Mouse (Mus musculus) kidney, adult 2 months (tissue): ENCODE data around the gene Sox30. TPM values are rescaled to one million over a fixed set of nuclear protein-coding genes. Genes with fewer than 3 reads are reported as not detected.
"Not testable (repeated sequence)": the region's sequence is repeated elsewhere in the genome, so short reads cannot be mapped to it uniquely, and the experiment has no call there.

Experiments used
- DNase-seq: peaks from one replicate; pipeline ENCODE4 v3.0.0; 2021
- H3K27ac ChIP-seq: fragments of 200-500 bp; 2 replicates; pipeline ENCODE4 v1.5.1; 2012; ENCODE audit warnings: low read depth, low read length, control low read depth, inconsistent platforms; ENCODE audit not compliant: insufficient read depth
- H3K27me3 ChIP-seq: fragments of 200-500 bp; replicated peaks from 2 replicates; pipeline ENCODE4 v1.6.1; 2012; ENCODE audit warnings: mild to moderate bottlenecking, moderate library complexity, low read length, inconsistent platforms; ENCODE audit not compliant: control insufficient read depth, insufficient read depth
- H3K36me3 ChIP-seq: fragments of 200-500 bp; 2 replicates; pipeline ENCODE4 v1.6.1; 2012; ENCODE audit warnings: mild to moderate bottlenecking, moderate library complexity, low read length, inconsistent platforms; ENCODE audit not compliant: control insufficient read depth, insufficient read depth
- H3K4me1 ChIP-seq: fragments of 200-500 bp; 2 replicates; pipeline ENCODE4 v1.6.1; 2011; ENCODE audit warnings: low read length; ENCODE audit not compliant: control insufficient read depth, insufficient read depth
- H3K4me3 ChIP-seq: fragments of 200-500 bp; 2 replicates; pipeline ENCODE4 v1.5.1; 2011; ENCODE audit warnings: mild to moderate bottlenecking, low read depth, low read length, control low read depth; ENCODE audit not compliant: insufficient read depth
- CTCF ChIP-seq: fragments of 200-500 bp; conservative IDR thresholded peaks from 2 replicates; pipeline ENCODE4 v1.5.1; 2011; ENCODE audit warnings: low read depth, mild to moderate bottlenecking, control low read depth, low read length, moderate library complexity, mixed read lengths; ENCODE audit not compliant: insufficient read depth, insufficient read length
- POLR2A ChIP-seq: fragments of 200-500 bp; IDR thresholded peaks from one replicate; pipeline ENCODE4 v1.6.1; 2011; ENCODE audit warnings: low read depth, low read length, control low read depth
- WGBS: fragments of 180-500 bp; shearing (Covaris S2); methylation state at CpG from one replicate; pipeline ENCODE4 v1.1.7; 2018; 5-methylcytosine and 5-hydroxymethylcytosine counted together
- polyA plus RNA-seq: library from polyadenylated mRNA; depleted of rRNA; stranded (reverse); fragments of >200 nt; gene quantifications from 2 replicates; pipeline ENCODE4 v1.2.3, GENCODE M21; 2012

The Sox30 gene
- polyA plus RNA-seq, 1 experiment = 0.11 TPM

DNA sequence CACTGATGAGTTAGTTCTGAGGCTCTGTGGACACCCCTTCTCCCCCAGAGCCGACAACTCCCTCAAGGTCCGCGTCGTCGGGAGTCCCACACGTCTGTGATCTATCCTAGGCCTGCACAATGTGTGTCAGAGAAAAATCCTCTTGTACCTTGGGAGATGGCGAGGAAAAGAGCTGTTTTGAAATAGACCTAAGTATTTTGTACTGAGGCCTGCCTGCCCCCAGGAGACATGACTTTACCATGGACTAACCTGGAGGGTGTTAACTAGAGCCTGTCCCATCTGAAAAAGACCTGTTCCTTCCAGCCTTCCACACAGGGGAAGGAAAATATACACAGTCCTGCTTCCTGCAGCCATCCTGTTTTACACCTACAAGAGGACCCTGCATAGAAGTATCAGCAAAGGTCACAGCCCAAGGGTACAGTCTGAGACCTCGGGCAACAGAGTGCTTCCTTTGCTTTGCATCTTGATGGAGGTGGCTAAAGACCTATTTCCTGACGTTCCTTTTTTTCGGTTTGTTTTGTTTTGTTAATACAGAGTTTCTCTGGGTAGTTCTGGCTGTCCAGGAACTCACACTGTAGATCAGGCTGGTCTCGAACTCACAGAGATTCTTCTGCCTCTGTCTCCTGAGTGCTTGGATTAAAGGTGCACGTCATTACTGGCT lies 61.6 kb downstream of the Sox30 start:
- no peak overlapping the region for H3K4me3 ChIP-seq
- no peaks in the 10 kb centered on the region for H3K36me3 ChIP-seq
- no peak for DNase-seq
- WGBS = 70% methylated on average over 12 of the region's 12 CpGs
- H3K27me3 ChIP-seq = no peaks in the 10 kb centered on the region
- no peaks in the 10 kb centered on the region for H3K4me1 ChIP-seq
- no peak overlapping the region for H3K27ac ChIP-seq
- TF ChIP-seq CTCF = no peak
- TF ChIP-seq POLR2A = no peak

DNA sequence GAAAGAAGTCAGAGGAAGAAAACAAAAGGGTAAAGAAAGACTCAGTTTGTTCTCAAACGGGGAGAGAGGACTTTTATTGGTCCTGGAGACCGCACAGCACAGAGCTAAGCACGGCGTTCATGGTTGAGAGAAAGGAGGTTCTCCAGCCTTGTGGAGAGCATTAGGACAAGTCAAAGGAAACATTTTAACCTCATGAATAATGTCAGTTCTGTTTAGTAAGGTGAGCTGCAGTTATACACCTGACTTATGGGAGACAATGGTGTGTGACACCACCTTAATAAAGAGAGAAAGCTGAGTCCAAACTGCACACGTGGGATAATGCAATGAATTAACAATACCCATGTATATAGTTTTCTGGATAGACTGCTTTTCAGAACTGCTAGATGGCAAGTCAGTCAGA lies 64.7 kb downstream of the Sox30 start:
- no peak overlapping the region for H3K4me3 ChIP-seq
- H3K4me1 ChIP-seq = no peaks in the 10 kb centered on the region
- no peaks in the 10 kb centered on the region for H3K27me3 ChIP-seq
- no peak for DNase-seq
- no peaks in the 10 kb centered on the region for H3K36me3 ChIP-seq
- no peak overlapping the region for H3K27ac ChIP-seq
- no peak for TF ChIP-seq CTCF
- TF ChIP-seq POLR2A = no peak
- 86% methylated on average over 5 of the region's 5 CpGs for WGBS

DNA sequence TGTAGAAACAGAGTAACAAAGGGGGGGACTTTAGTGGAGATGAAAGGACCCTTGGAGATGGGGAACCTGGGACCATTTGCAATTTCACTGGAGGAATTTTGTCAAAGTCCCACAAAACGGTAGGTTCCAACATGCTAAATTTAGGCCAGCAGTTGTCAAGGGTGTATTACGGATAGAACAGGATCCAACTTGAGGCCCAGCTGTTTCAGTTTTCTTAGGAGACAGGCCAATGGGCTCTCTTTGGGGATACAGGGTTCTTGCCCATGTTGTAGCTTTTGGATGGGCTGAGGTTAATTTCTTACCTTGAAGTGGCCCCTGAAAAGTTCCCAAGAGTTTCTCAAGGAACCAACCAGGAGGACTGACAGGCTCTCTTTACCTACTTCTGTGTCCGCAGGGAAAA lies 67.2 kb downstream of the Sox30 start:
- no peak for TF ChIP-seq CTCF
- no peak for TF ChIP-seq POLR2A
- no peaks in the 10 kb centered on the region for H3K4me1 ChIP-seq
- no peaks in the 10 kb centered on the region for H3K36me3 ChIP-seq
- no peak overlapping the region for H3K4me3 ChIP-seq
- no peaks in the 10 kb centered on the region for H3K27me3 ChIP-seq
- DNase-seq = no peak
- H3K27ac ChIP-seq = no peak overlapping the region
- 90% methylated on average over 3 of the region's 3 CpGs for WGBS

DNA sequence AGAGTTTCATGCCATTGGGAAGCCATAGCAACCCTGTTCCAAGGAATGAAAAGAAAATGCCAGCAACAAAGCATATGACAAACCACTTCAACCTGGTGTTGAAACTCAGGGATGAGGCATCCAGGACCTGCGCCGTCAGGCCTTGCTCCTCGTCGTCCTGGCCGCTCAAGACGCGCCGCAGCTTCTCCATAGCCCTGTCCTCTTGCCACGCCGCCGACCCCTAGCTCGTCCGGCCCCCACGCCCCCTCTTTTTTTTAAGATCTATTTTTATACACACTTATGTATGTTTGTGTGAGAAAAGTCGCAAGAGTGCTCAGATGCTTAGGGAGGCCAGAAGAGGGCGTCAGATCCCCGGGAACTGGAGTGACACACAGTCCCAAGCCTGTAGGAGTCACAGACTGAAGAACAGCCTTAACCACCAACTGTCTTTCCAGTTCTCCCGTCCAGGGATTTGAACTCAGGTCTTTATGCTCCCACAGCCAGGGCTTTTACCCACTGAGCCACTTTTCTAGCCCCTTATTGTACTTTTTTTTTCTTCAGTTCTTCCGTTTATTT lies 72.1 kb downstream of the Sox30 start, which contains the start of gene Gm12166:
Gene Gm12166, minus strand, starts transcription at position 217 of the 555 bp plus-strand sequence.
- H3K27me3 ChIP-seq, H3K36me3 ChIP-seq, H3K27ac ChIP-seq, H3K4me1 ChIP-seq, H3K4me3 ChIP-seq: not testable (repeated sequence)
- DNase-seq = peak; percentile 56
- WGBS = 43% methylated on average over 19 of the region's 19 CpGs
- TF ChIP-seq CTCF = peak; percentile 83

DNA sequence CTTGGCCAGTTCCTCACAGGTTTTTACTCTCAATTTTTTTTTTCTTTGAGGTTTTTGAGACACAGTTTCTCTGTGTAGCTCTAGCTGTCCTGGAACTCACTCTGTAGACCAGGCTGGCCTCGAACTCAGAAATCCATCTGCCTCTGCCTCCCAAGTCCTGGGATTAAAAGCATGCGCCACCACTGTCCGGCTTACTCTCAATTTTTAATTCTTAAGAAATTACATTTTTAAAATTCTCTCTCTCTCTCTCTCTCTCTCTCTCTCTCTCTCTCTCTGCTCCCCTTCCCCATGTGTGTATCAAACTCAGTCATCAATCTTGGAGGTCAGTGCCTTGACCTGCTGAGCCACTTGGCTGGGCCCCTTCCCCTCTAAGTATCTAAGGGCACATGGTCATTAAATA lies 73.3 kb downstream of the Sox30 start:
- not testable (repeated sequence) for H3K27me3 ChIP-seq, DNase-seq, H3K36me3 ChIP-seq, H3K27ac ChIP-seq, H3K4me3 ChIP-seq, H3K4me1 ChIP-seq
- WGBS = 93% methylated on average over 3 of the region's 3 CpGs

DNA sequence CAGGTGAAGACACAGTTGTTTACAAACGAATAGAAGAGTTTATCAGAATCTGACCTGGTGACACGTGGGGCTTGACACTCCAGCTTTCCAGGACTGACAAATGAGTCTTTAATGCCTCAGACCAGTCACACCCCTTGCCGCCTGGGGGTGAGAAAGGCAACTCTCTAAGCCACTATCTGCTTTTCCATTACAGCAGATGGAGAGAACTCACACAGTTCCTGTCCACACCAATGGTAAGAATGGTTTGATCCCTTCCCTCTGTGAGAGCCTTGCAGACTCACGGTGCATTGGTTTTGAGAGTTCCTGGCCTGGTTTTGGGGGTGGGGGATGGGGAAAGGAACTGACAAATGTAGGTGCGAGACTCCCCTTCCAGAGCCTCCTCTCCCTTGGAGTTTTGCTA lies 74.2 kb downstream of the Sox30 start:
- Histone ChIP-seq H3K4me1 (0 out of 2 replicates have a peak, but pooled peaks cover 2% of the 10 kb centered on the region), H3K27ac (no peak overlapping the region), H3K36me3 (no peaks in the 10 kb centered on the region), H3K27me3 (no peaks in the 10 kb centered on the region), H3K4me3 (no peak overlapping the region)
- 75% methylated on average over 5 of the region's 5 CpGs for WGBS
- no peak for DNase-seq
- TF ChIP-seq POLR2A = no peak
- no peak for TF ChIP-seq CTCF

DNA sequence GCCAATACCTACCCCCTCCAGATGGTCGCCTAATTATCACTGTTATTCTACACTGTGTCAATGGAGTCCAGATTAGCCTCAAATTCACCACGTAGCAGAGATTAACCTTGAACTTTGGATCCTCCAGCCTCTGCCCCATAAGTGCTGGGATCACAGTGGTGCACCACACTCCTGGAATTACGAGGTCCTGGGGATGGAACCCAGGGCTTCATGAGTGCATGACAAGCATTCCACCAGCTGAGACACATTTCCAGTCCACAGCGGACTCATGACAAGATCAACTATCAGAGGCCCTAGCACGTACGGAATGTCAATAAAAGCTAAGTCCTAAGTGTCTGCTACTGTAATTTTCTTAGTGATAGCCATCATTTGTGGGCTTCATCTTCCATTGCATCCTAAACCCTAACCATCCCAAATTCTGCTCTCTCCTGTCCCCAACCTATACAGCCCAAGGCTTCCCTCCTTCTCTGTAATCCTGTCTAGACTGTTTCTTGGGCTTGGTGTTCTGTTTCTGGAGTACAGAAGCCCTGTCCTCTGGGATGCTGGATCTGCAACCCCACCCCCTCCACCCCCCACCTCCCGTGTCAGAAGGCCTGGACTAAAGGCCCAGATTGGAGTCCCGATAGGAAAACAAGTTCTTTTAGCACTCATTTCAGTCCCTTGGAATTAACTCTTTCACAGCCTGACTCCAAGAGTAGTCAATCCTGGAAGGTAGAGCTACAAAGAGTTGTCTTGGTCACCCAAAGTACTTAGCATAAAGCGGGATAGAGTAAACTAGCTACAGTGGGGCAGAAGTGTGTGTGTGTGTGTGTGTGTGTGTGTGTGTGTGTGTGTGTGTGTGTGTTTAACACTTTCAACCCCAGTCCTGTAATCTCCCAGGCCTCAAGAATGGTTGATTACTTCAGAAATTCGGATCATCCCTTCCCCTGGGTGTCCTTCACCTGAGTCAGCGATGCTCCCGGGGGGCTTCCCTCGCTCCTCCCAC lies 75.1 kb downstream of the Sox30 start:
- WGBS = 35% methylated on average over 13 of the region's 13 CpGs
- no peak for DNase-seq
- Histone ChIP-seq H3K4me1 (0 out of 2 replicates have a peak, but pooled peaks cover 2% of the 10 kb centered on the region), H3K27ac (no peak overlapping the region), H3K4me3 (peak overlapping the region; percentile 50), H3K36me3 (no peaks in the 10 kb centered on the region), H3K27me3 (no peaks in the 10 kb centered on the region)
- TF ChIP-seq CTCF = no peak
- no peak for TF ChIP-seq POLR2A
